Mouse (Mus musculus): Measurements from ENCODE around the gene 2510039O18Rik.

- no peak for TF ChIP-seq CTCF (IDR thresholded peaks at IDR 0.05)
- no peak for TF ChIP-seq EP300 (IDR thresholded peaks at IDR 0.05)
Measured at GRCm38 (mm10) chr4:147937486-147937885, 3.2 kb upstream of the 2510039O18Rik start.

Measured in lung, postnatal 0 days (tissue).